14 mouse cellular contexts compared by ENCODE assay signal in genomic region chr12:116963906-116964305, GRCm38 (mm10).
"Had no signal": no experiment of that assay in that cellular context is flagged by ENCODE, and none has a peak within 500 bp of the region (broad histone marks: within the 10 kb centered on the region; RNA-seq: fewer than 3 reads in every experiment).

No protein-coding gene starts in this region.

- DNase-seq: kidney, postnatal 10 days; kidney, postnatal 36 days; liver; lung, adult 18-20 months; lung, postnatal 10 days; lung, postnatal 36 days; retina, postnatal 1 day; right cerebral cortex, postnatal 25 days; spleen, adult 18-20 months; thymus, adult 18-20 months; thymus, postnatal 36 days had no signal

- ATAC-seq: liver, embryonic 12.5 days; midbrain, embryonic 13.5 days; midbrain, embryonic 16.5 days had no signal
